Mouse (Mus musculus) T-helper 17 cell (primary cell): ENCODE results near the gene Gm49358.

ENCODE experiments used
- in situ Hi-C, 2 experiments: fragments of 300-600 bp; cut with MboI, MseI; formaldehyde crosslinking; loops; 1 replicate in 1 of 2; 2 replicates in 1 of 2; pipeline ENCODE4 v1.15.1; 2025; ENCODE audit warnings: high pct_unique_total_duplicates in 2 of 2

Gene Gm49358

DNA sequence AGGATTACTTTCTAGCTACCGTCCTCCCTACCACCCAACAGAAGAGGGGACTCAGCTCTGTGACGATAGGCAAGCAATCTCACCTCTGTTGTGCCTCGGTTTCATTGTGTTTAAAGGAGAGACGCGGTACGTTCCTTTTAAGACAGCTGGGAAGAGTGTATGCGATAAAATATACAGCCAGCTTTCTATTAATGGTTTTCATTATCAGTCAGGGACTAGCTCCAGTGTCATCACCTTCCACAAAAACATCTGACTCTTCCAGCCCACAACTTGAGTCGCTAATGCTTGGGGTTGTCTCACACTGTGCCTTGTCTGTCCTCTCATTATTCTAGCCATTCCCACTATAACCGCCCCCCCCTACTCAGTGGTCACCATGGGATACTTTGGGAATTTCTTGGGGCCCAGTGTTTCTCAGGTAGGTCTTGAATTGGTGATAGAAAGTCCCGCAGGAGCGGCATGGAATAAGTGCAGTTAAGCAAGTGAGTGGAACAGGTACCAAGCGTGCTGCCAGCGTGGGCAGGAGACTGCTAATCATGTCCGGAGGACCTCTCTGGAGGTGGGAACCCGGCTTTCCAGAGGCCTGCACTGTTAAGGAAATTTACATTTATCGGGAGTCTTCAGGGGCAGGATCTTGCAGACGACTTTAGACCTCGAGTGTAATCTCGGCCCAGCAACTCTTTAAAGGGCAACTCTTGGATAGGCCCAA, 14.0 kb downstream of the Gm49358 start:
- in situ Hi-C loops, result loop anchor here (5.0 to 10.0 kb wide), 2 partner anchors 75 to 1863 kb away; partner anchors contain the start of gene Ric8b (in 1 of the 2)

DNA sequence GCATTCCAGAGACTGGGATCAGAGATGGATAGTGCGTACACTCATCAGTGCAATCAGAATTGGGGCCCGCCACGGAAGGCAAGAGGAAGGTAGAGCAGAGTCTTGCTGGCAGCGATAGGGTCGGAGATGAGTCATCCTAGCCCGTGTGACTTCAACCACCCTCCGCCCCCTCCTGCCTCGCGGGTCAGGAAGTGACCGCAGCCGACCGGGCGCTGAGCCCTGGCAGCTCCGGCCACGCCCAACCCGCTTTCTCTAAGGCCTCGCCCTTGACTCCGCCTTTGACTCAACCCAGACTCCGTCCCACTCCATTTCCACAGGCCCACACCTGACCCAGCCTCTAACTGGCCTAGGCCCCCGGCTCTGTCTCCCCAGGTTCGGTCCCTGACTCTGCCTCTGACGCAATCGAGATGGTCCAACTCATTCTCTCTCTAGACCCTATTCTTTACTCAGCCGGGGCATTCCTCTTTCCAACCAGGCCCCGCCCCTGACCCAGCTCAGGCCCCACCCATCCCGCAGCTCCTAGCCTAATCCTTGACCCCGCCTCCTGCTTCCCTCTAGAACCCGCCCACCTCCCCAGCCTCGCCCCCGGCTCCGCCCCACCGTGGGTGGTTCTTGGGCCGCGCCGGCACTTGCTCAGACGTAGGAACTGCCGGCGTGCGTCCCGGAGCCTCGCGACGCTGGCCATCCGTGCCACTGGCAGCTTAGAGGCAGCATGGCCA, 14.8 kb downstream of the Gm49358 start, which contains the start of gene Nt5dc3:
Nt5dc3 (plus strand) TSS at position 608 of the 719 bp plus-strand sequence.
- in situ Hi-C loops, result loop anchor here (5.0 to 10.0 kb wide), 2 partner anchors 76 to 1864 kb away; partner anchors contain the start of gene Ric8b (in 1 of the 2)

DNA sequence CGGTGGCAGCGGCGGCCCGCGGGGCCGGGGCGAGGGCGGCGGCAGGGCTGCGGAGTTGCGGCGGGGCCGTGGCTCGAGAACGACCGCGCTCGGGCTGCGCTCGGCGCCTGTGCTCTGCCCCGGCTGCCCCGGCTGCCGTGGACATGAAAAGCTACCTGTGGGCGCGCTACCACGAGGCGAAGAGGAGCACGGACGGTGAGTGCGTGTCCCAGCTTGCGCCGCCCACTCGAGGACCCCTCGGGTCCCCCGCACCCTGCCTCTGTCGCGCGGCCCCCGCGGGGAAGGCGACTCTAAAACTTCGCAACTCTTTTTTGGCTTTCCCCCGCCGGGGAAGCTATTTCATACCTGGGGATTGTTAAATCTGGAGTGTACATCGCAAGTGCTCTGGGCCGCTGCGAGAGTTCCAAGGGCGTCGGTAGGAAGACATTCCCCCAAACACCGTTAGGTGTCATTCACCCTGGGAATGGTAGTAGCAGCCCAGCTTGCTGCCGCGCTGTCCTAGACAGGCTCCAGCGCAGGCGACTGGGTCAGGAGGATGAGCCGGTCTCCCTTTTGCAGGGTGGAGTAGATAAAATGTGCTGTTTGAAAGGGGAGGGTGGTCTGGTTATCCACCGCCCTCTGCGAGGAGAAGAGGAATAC, 15.5 kb downstream of the Gm49358 start:
- in situ Hi-C loops, result loop anchor here (5.0 to 10.0 kb wide), 2 partner anchors 77 to 1864 kb away; partner anchors contain the start of gene Ric8b (in 1 of the 2)

DNA sequence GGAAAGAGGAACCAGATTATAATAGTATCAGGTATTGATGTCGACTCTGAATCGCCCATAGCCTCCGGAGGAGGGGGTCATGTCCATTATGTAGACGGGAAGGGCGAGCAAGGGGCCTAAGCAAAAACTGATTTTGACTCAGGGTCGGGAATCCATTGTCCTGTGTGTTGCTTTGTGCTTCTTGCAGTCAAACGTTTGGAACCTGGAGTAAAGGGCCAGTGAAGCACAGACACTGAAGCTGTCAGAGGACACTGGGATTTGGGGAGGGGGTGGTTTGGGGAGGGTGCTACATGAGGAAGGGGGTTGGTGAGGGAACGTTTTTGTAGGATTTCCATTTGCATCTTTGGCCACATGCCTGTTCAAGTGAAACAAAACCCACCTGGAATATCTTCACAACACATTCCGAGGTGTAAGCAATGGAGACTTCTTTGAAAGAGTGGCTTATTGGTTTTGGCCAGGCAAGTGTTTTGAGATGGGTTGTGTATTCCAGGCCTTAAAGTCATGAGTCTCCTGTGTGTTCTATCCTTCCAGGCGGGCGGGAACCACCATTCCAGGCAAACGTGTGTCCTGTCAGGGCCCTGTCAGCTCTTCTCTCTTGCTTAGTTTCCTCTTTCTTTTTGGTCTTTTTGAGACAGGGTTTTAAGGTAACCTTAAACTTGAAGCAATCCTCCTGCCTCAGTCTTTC, 16.2 kb downstream of the Gm49358 start:
- in situ Hi-C loops, result loop anchor here (5.0 to 10.0 kb wide), 2 partner anchors 78 to 1865 kb away; partner anchors contain the start of gene Ric8b (in 1 of the 2)

DNA sequence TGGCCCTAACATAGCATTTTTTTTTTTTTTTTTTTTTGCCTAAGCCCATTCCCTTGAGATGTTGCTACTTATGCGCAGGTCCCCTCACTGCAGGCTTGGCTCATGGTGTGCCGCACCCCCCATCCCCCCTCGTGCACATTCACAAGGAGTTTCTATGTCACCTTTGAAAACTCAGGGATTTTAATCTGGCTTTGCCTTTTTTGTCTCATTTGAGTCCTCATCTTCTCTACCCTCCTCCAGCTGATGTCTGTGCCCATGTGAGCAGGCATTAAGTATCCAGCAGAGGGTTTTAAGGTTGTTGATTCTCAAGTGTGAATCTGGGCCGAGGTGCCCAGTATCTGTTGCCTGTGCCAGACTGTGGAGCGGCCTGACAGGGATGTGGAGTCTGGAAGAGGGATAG, 17.9 kb downstream of the Gm49358 start:
- in situ Hi-C loops, result no loop called here

DNA sequence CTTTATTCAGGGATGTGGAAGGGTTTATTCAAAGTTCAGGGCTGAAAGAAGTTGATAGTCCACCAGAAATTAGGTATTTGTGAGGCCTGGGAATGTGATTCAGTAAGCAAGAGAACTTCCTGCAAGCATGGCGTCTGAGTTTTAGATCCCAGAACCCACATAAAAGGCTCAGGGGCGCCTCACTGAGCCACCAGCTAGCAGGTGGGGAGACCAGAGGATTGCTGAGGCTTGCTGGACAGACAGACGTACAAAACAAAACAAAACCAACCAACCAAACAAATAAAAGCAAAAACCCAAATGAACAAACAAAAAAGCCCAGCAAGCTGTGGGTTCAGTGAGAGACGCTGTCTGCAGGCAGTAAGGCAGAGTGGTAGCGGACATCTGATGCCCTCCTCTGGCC, 18.9 kb downstream of the Gm49358 start:
- in situ Hi-C loops, result no loop called here

DNA sequence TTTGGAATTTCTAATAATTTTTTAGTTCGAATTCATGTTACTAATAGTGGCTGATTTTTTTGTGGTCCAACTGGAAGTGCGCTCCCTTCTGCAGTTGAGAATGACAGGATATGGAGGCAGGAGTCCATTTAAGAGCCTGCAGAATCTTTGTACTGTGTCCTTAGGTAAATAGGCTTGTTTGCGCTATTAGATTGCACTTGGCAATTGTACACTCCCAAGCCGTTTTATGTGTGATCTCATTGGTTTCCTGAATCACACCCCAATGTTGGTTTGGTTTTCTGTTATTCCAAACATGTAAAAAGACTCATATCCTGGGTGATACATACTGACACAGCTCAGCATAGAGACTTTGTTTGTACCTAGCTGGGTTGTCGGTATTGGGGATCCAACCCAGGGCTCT, 19.8 kb downstream of the Gm49358 start:
- in situ Hi-C loops, result no loop called here

DNA sequence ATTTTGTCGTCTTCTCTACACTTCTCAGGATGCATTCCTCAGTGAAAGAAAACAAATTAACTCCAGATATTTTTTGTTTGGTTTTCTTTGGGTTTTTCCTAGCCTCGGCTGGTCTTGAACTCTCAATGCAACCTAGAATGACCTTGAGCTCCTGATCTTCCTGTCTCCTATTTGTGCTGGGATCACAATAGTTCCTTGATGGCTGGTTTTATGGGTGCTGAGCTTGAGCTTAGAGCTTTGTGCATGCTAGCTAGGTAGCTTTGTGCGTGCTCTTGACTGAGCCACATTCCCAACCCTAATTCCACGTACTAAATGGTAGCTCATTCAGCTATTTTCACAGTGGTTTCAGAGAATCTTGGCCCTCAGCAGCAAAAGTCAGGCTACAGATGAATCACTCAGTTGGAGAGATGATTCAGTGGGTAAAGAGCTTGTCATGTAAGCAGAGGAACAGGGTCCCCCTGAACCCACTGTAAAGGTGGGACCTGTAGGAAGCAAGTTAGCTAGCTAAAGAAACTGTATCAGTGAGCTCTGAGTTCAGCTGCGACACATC, 20.4 kb downstream of the Gm49358 start:
- in situ Hi-C loops, result no loop called here

DNA sequence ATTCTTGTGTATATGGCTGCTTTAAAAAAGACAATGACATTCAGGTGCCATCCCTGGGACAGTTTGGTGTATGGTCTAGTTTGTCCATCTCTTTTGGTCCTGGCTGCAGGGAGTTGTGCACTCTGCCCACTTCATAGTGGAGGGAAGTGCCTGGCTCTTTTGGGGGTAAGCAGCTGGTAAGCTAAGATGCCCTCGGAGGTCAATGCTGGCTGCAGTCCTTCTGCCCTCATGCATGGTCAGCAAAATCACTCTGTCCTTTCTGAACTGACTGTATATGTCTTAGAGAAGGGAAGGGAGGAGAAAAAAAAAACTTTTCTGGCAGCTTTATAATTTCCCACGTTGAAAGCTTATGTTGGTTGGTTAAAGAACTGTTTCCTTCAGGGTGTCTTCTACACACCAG, 21.6 kb downstream of the Gm49358 start:
- in situ Hi-C loops, result no loop called here

DNA sequence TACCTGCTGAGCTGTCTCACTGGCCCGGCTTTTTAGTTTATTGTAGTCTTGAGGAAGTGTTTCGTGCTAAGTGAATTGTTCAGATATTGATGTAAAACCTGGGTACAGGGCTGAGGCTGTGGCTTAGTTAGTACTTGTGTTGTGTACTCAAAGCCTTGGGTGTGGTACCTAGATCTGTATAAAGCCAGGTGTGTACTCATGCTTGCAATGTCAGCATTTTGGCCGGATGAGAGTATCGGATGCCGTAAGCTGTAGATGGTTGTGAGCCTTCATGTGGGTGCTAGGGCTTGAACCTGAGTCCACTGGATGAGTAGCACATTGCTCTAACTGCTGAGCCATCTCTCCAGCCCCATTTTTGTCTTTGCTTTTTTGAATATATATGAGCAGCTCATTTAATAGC, 22.3 kb downstream of the Gm49358 start:
- in situ Hi-C loops, result no loop called here

DNA sequence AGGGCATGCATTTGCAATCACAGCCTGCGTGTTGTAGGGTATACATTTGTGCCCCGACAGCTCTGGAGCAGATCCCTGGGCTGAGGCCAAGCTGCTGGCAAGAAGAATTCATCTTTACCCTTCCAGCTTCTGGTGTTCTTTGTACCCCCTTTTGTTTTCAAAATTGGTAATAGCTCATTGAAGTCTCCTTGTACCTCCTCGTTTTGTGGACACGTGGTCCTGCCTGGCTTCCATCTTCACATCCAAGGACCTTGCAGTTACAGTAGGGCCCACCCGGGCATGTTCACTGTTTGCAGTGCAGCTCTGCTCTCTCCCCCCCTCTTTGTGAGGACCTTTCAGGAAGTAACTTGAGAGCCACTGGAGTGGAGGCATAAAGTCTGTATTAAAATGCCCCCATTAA, 24.4 kb downstream of the Gm49358 start:
- in situ Hi-C loops, result no loop called here

DNA sequence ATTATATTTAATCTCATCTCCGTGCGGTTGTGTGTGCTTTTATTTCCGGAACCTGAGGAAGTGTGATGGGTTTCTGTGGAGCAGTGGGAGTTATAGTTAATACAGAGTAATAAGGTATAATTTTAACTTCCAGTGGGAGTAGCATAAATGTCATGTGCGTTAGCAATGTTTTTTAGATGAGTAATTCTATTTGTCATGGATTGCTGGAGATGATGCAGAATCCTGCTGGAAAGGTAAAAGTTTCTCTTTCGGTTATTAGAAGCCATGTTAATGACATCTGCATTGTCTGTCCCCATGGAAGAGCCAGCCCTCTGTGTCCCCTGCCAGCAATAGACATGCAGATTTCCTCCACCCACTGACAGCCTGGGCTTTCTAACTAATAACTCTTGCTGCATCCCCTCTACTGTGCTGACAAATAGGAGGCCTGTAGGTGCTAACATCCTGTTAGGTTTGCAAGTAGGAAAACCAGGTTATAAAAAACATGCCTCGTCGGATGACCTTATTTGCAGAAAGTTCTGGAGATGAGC, 25.4 kb downstream of the Gm49358 start:
- in situ Hi-C loops, result no loop called here

DNA sequence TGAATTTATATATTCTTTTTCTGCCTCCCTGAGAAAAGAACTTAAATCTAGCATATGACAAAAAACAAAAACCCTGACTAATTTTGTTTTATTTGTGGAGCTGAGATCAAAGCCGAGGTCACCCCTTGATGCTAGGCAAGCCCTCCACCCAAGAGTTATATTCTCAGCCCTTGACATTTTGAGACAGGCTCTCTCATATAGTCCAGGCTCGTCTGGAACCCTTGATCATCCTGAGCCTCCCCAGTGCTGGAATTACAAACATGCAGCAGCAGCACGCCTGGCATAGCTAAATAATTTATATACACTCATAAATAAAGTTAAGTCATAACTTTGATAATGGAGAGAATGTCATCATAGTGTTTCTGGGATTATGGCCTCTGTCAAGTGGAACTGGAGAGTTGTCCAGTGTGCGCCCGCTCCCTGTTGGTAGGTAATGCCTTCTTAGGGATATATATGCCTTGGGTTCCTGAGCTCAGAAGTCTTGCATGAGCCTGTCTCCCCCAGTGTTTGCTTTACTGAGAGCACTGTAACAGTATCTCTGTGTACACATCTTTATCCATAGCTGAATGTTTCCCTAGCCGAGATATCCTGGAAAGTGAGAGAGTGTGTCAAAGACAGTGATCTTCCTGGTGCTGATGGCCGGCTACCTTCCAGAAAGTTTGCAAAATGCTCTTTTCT, 27.9 kb downstream of the Gm49358 start:
- in situ Hi-C loops, result no loop called here

DNA sequence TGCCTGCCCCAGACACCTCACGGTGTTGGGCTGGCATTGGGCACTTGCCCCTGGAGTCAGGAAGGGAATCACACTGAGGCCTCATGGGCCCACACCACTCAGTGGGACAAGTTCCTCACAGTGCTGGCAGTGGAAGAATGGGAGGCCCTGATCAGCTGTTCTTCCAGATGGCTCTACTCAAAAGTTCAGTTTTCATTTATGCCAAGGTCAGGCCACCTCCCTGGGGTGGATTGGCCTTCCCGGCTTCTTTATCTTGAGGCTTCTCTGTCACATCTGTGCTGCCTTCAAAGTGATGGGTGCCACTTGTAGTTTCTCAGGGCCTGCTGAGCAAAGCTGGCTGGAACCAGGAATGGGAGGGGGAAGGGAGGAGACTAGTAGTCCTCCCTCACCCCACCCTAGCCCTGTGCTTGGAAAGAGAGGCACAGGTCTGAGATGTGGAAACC, 29.8 kb downstream of the Gm49358 start:
- in situ Hi-C loops, result no loop called here

DNA sequence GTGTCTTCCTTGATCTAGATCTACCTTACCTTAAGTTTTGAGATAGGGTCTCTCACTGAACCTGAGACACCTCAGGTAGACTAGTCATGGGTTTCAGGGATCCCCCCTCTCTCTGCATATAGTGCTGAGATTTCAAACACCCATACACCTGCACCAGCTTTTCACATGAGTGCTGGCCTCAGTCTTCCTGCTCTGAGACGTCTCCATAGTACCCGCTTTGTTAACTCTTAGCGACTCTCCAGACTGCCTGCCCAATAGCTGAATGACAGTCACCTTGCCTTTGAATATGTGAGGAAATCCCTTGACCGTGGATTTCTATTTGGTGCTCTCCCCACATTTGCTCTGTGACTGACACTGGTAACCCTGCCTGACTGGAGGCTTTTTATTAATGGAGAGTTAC, 30.4 kb downstream of the Gm49358 start:
- in situ Hi-C loops, result no loop called here

DNA sequence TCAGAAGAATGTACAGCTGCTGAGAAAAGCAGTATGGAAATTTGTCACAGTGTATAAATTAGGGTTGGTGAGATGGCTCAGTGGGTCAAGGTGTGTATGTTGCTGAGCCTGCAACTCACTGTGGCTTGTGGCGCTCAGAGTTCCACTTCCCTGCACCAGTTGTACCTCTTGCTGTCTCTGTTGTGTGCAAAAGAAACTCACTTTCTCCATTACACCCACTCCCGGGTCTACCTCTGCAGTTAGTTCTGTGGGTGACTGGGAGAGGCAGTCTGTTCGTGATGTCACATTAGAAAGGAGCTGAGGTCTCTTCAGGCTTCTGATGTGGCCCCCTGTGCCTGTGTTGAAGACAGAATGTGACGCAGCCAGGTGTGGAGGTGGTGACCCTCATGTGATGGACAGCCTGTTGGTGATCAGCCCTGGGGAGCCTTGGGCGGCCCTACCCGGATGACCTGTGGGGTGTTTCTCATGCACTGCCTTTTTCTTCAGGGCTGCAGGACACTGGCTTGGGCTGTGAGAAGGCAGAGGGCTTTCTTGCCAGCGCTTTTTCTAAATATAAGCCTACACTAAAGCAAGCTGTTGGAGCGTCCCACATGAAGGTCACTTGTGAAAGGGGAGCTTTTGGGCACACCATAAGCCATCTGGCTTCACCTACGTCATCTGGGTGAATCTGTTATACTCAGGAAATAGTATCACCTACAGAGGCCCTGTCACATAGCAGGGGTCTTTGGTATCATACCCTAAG, 31.2 kb downstream of the Gm49358 start:
- in situ Hi-C loops, result no loop called here

DNA sequence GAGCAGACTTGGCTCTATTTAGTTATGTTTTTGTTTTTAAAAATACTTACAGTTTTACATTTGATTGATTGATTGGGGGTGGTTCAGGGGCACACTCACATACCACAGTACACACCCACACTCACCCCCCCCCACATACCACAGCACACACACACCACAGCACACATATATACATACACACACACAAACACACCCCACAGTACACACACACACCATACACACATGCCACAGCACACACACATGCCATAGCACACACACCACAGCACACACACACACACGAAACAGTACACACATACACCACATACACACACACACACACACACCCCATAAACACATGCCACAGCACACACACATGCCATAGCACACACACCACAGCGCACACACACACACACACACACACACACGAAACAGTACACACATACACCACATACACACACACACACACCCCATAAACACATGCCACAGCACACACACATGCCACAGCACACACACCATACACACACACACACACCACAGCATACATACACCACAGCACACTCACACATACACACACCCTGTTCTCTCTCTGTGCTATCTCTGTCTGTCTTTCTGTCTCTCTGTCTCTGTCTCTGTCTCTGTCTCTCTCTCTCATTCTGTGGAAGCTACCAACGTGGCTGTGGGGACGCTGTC, 32.4 kb downstream of the Gm49358 start:
- in situ Hi-C loops, result no loop called here

DNA sequence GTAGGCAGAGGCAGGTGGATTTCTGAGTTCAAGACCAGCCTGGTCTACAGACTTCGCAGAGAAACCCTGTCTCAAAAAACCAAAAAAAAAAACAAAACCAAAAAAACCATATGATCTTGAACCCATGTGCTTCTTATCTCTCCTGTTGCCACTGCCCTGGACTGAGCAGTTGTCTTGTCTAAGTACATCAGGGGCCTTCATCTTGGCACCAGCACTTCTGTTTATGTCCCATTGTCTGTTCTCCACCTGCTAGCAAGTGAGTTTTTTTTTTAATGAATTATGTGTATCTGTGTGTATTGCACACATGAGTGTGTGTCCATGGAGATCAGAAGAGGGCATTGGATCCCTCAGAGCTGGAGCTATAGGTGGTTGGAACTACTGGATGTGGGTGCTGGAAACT, 43.6 kb downstream of the Gm49358 start:
- in situ Hi-C loops, result no loop called here
